ENCODE assay signal across 13 mouse cellular contexts in genomic region chr4:132944776-132945175, GRCm38 (mm10). TPM values are rescaled to one million over a fixed set of nuclear protein-coding genes. Genes with fewer than 3 reads are reported as not detected.
DNase-seq lines count a peak whose midpoint lies in the region; ATAC-seq and TF ChIP-seq lines count a peak whose summit lies in the region.
"Had no signal": no experiment of that assay in that cellular context is flagged by ENCODE, and none has a peak within 500 bp of the region (broad histone marks: within the 10 kb centered on the region; RNA-seq: fewer than 3 reads in every experiment).

No protein-coding gene starts in this region.

- no peak overlapping the region for H3K4me3 ChIP-seq in heart, embryonic 14.5 days (ENCODE audit: control insufficient read depth in 1 of 2, insufficient read depth in 1 of 2, low read depth in 1 of 2, low read length in 2 of 2)
- H3K4me3 ChIP-seq in thymus, adult 2 months (ENCODE audit: control insufficient read depth, insufficient read depth, low read length): no peak overlapping the region
- no peak overlapping the region for H3K4me3 ChIP-seq in bone marrow macrophage, adult 2 months (ENCODE audit: insufficient read depth, low read length)
- H3K4me3 ChIP-seq in forebrain, embryonic 11.5 days (ENCODE audit: low read depth, low read length): no peak overlapping the region
- H3K4me3 ChIP-seq: limb, embryonic 12.5 days; midbrain, embryonic 13.5 days; neural tube, embryonic 15.5 days had no signal

- H3K4me2 ChIP-seq in heart, embryonic 14.5 days (ENCODE audit: low read length): no peak overlapping the region
- H3K4me2 ChIP-seq in forebrain, embryonic 11.5 days (ENCODE audit: low read depth, low read length, severe bottlenecking): no peak overlapping the region
- H3K4me2 ChIP-seq: midbrain, embryonic 13.5 days; neural tube, embryonic 15.5 days had no signal

- no peaks in the 10 kb centered on the region for H3K27me3 ChIP-seq in heart, embryonic 14.5 days (ENCODE audit: control insufficient read depth, insufficient read depth, low read length)
- H3K27me3 ChIP-seq in thymus, adult 2 months (ENCODE audit: control insufficient read depth, insufficient read depth, low read length): no peaks in the 10 kb centered on the region
- no peaks in the 10 kb centered on the region for H3K27me3 ChIP-seq in forebrain, embryonic 11.5 days (ENCODE audit: control insufficient read depth, insufficient read depth, low read length)
- H3K27me3 ChIP-seq: neural tube, embryonic 15.5 days had no signal

- 75% methylated on average over 4 of the region's 4 CpGs for WGBS in heart, embryonic 14.5 days
- WGBS in thymus, adult 2 months: 79% methylated on average over 4 of the region's 4 CpGs
- 85% methylated on average over 4 of the region's 4 CpGs for WGBS in forebrain, embryonic 11.5 days

- H3K9me3 ChIP-seq in heart, embryonic 14.5 days (ENCODE audit: control insufficient read depth, low read length): no peaks in the 10 kb centered on the region
- H3K9me3 ChIP-seq in forebrain, embryonic 11.5 days (ENCODE audit: control insufficient read depth, low read length): no peaks in the 10 kb centered on the region
- H3K9me3 ChIP-seq: G1E; limb, embryonic 12.5 days; midbrain, embryonic 13.5 days; neural tube, embryonic 15.5 days had no signal

- no peak overlapping the region for H3K9ac ChIP-seq in heart, embryonic 14.5 days (ENCODE audit: low read length)
- H3K9ac ChIP-seq in forebrain, embryonic 11.5 days (ENCODE audit: low read length): no peak overlapping the region
- H3K9ac ChIP-seq: limb, embryonic 12.5 days; midbrain, embryonic 13.5 days; neural tube, embryonic 15.5 days had no signal

- H3K36me3 ChIP-seq in heart, embryonic 14.5 days (ENCODE audit: control insufficient read depth, insufficient read depth, low read length): no peaks in the 10 kb centered on the region
- H3K36me3 ChIP-seq in thymus, adult 2 months (ENCODE audit: control insufficient read depth, insufficient read depth, low read length): no peaks in the 10 kb centered on the region
- H3K36me3 ChIP-seq in forebrain, embryonic 11.5 days (ENCODE audit: control insufficient read depth, insufficient read depth, low read length): no peaks in the 10 kb centered on the region
- H3K36me3 ChIP-seq: G1E; limb, embryonic 12.5 days; midbrain, embryonic 13.5 days; neural tube, embryonic 15.5 days had no signal

- H3K4me1 ChIP-seq in heart, embryonic 14.5 days (ENCODE audit: control insufficient read depth in 2 of 2, insufficient read depth in 2 of 2, low read length in 2 of 2): peaks cover 22% of the 10 kb centered on the region in 2 experiments
- peaks cover 41% of the 10 kb centered on the region for H3K4me1 ChIP-seq in thymus, adult 2 months (replicated peaks; ENCODE audit: control insufficient read depth, insufficient read depth, low read length)
- H3K4me1 ChIP-seq in bone marrow macrophage, adult 2 months (ENCODE audit: control insufficient read depth, insufficient read depth, low read length): peaks cover 45% of the 10 kb centered on the region
- H3K4me1 ChIP-seq in forebrain, embryonic 11.5 days (replicated peaks; ENCODE audit: control insufficient read depth, insufficient read depth, low read length): peaks cover 5% of the 10 kb centered on the region; the same call in 1 of the 2 replicates

- TF ChIP-seq CTCF in thymus, adult 2 months (IDR thresholded peaks at IDR 0.05; ENCODE audit: borderline replicate concordance, control insufficient read depth, extremely low read depth, insufficient read depth, low read length, poor library complexity): no peak
- TF ChIP-seq CTCF in bone marrow macrophage, adult 2 months (IDR thresholded peaks at IDR 0.05; ENCODE audit: low read depth, low read length): no peak

- no peak for TF ChIP-seq POLR2A in thymus, adult 2 months (IDR thresholded peaks at IDR 0.05; ENCODE audit: control insufficient read depth, extremely low read depth, insufficient read depth, low read length, poor library complexity)
- TF ChIP-seq POLR2A in bone marrow macrophage, adult 2 months (IDR thresholded peaks at IDR 0.05; ENCODE audit: borderline replicate concordance, low read depth, low read length): no peak

- H3K27ac ChIP-seq in heart, embryonic 14.5 days (replicated peaks in 1 of 2; ENCODE audit: control insufficient read depth in 1 of 2, insufficient read depth in 1 of 2, low read depth in 2 of 2, low read length in 2 of 2): peak overlapping the region; percentile 80 to 82; a peak in 3 of 4 replicates
- peak overlapping the region; percentile 14 for H3K27ac ChIP-seq in thymus, adult 2 months (ENCODE audit: control insufficient read depth, insufficient read depth, low read length)
- peak overlapping the region; percentile 62 for H3K27ac ChIP-seq in bone marrow macrophage, adult 2 months (ENCODE audit: insufficient read depth, low read depth, low read length)
- H3K27ac ChIP-seq in forebrain, embryonic 11.5 days (ENCODE audit: low read depth, low read length): no peak overlapping the region
- H3K27ac ChIP-seq: midbrain, embryonic 13.5 days; neural tube, embryonic 15.5 days had no signal

- no peak for DNase-seq in heart, adult 18-20 months
- DNase-seq in thymus, adult 2 months: no peak
- DNase-seq in thymus, adult 18-20 months: no peak
- no peak for DNase-seq in forebrain, embryonic 11.5 days (ENCODE audit: low spot score)

- no peak for ATAC-seq in heart, embryonic 14.5 days (ENCODE audit: insufficient number of reproducible peaks, insufficient read depth, low FRiP score, low read depth)
- 0 out of 2 replicates have a peak, but pooled peaks have one; percentile 4 for ATAC-seq in monocyte, adult 5-6 weeks (replicated peaks; ENCODE audit: insufficient number of reproducible peaks, low FRiP score, low TSS enrichment, poor library complexity, severe bottlenecking)
- ATAC-seq in megakaryocyte progenitor cell, adult 5-6 weeks (replicated peaks; ENCODE audit: poor library complexity): no peak
- no peak for ATAC-seq in forebrain, embryonic 11.5 days (replicated peaks; ENCODE audit: low FRiP score)

RNA-seq across cellular contexts. Expression of gene Fam76a, which starts 22.4 kb away (rescaled TPM):
- polyA plus RNA-seq in heart, embryonic 14.5 days (2014; fragmentation: Nextera tagmentation; extraction: Ambion mirVana): 40.9 and 44.9 TPM in 2 replicates
- total RNA-seq in heart, adult 18-20 months (2021): 10 to 100 TPM; 29.0 to 37.7 TPM
- 15.0 and 15.1 TPM in 2 replicates for polyA plus RNA-seq in thymus, adult 2 months (2012; rRNA removed)
- 36.3 and 37.6 TPM in 2 replicates for polyA plus RNA-seq in bone marrow macrophage, adult 2 months (2012; ENCODE audit: insufficient read depth, insufficient read length, missing spikeins)
- total RNA-seq in monocyte, adult 5-6 weeks (2017): 27.3 to 53.5 TPM (median 33.8 TPM) in 3 replicates
- total RNA-seq in megakaryocyte progenitor cell, adult 5-6 weeks (2015): 17.9 and 18.0 TPM in 2 replicates
- 31.5 and 42.0 TPM in 2 replicates for total RNA-seq in megakaryocyte progenitor cell, adult 5-6 weeks (2017)
- polyA plus RNA-seq in forebrain, embryonic 11.5 days (2014; fragmentation: Nextera tagmentation; extraction: Ambion mirVana): 28.1 and 31.4 TPM in 2 replicates

RNA-seq across cellular contexts. Expression of gene Fgr, which starts 29.1 kb away (rescaled TPM):
- 0.18 and 0.74 TPM in 2 replicates for polyA plus RNA-seq in heart, embryonic 14.5 days (2014; fragmentation: Nextera tagmentation; extraction: Ambion mirVana)
- total RNA-seq in heart, adult 18-20 months (2021): under 1 TPM; 0.57 to 0.69 TPM
- polyA plus RNA-seq in thymus, adult 2 months (2012; rRNA removed): 15.3 and 15.8 TPM in 2 replicates
- polyA plus RNA-seq in bone marrow macrophage, adult 2 months (2012; ENCODE audit: insufficient read depth, insufficient read length, missing spikeins): 24.3 and 26.0 TPM in 2 replicates
- total RNA-seq in monocyte, adult 5-6 weeks (2017): 266 TPM in 3 replicates
- 3.2 and 3.4 TPM in 2 replicates for total RNA-seq in megakaryocyte progenitor cell, adult 5-6 weeks (2015)
- 2.5 and 3.0 TPM in 2 replicates for total RNA-seq in megakaryocyte progenitor cell, adult 5-6 weeks (2017)
- 0.13 TPM in 1 of 2 replicates, not detected in the other for polyA plus RNA-seq in forebrain, embryonic 11.5 days (2014; fragmentation: Nextera tagmentation; extraction: Ambion mirVana)
- polyA plus RNA-seq: forebrain, embryonic 16.5 days; G1E had no signal
